Mouse (Mus musculus) midbrain, embryonic 16.5 days (tissue): Measurements from ENCODE around the gene Esrrg. TPM values are rescaled to one million over a fixed set of nuclear protein-coding genes. Genes with fewer than 3 reads are reported as not detected.

Experiments
- ATAC-seq: fragments of 200-750 bp; cut with Nextera tagmentation; 2 replicates; pipeline ENCODE4 v1.8.0; 2017; ENCODE audit warnings: moderate TSS enrichment
- H3K27ac ChIP-seq: fragments of 300-500 bp; sonication (generic); 2 replicates; pipeline ENCODE4 v1.5.1; 2014; ENCODE audit warnings: mild to moderate bottlenecking, low read length, mixed read lengths
- H3K27me3 ChIP-seq: fragments of 300-500 bp; sonication (generic); 2 replicates; pipeline ENCODE4 v1.6.1; 2014; ENCODE audit warnings: low read depth, low read length, mixed read lengths; ENCODE audit not compliant: control insufficient read depth, insufficient read depth
- H3K36me3 ChIP-seq: fragments of 300-500 bp; sonication (generic); 2 replicates; pipeline ENCODE4 v1.6.1; 2014; ENCODE audit warnings: mild to moderate bottlenecking, low read length, moderate library complexity, mixed read lengths; ENCODE audit not compliant: control insufficient read depth, insufficient read depth
- H3K4me1 ChIP-seq: fragments of 300-500 bp; sonication (generic); 2 replicates; pipeline ENCODE4 v1.6.1; 2014; ENCODE audit warnings: mild to moderate bottlenecking, low read length, mixed read lengths; ENCODE audit not compliant: control insufficient read depth, insufficient read depth
- H3K4me2 ChIP-seq: fragments of 300-500 bp; sonication (generic); 2 replicates; pipeline ENCODE4 v1.6.1; 2014; ENCODE audit warnings: mild to moderate bottlenecking, low read length, mixed read lengths
- H3K4me3 ChIP-seq: fragments of 300-500 bp; sonication (generic); 2 replicates; pipeline ENCODE4 v1.5.1; 2014; ENCODE audit warnings: low read depth, mild to moderate bottlenecking, low read length, moderate library complexity, mixed read lengths
- H3K9ac ChIP-seq: fragments of 300-500 bp; sonication (generic); 2 replicates; pipeline ENCODE4 v1.6.1; 2014; ENCODE audit warnings: low read depth, low read length, mixed read lengths
- H3K9me3 ChIP-seq: fragments of 300-500 bp; sonication (generic); replicated peaks from 2 replicates; pipeline ENCODE4 v1.6.1; 2014; ENCODE audit warnings: mild to moderate bottlenecking, low read length, mixed read lengths; ENCODE audit not compliant: control insufficient read depth, poor library complexity, severe bottlenecking
- WGBS: fragments of 180-500 bp; shearing (Covaris S2); extraction: QIAGEN DNeasy Blood & Tissue Kit; methylation state at CpG from one replicate; pipeline ENCODE4 v1.1.7; 2014; 5-methylcytosine and 5-hydroxymethylcytosine counted together
- polyA plus RNA-seq: library from polyadenylated mRNA; unstranded; fragments of >200 nt; fragmentation: Nextera tagmentation; extraction: Ambion mirVana; gene quantifications from 2 replicates; pipeline ENCODE4 v1.2.1, GENCODE M21; 2015

The Esrrg gene
- polyA plus RNA-seq, 1 experiment from 2014 or later: 24.9 TPM

DNA sequence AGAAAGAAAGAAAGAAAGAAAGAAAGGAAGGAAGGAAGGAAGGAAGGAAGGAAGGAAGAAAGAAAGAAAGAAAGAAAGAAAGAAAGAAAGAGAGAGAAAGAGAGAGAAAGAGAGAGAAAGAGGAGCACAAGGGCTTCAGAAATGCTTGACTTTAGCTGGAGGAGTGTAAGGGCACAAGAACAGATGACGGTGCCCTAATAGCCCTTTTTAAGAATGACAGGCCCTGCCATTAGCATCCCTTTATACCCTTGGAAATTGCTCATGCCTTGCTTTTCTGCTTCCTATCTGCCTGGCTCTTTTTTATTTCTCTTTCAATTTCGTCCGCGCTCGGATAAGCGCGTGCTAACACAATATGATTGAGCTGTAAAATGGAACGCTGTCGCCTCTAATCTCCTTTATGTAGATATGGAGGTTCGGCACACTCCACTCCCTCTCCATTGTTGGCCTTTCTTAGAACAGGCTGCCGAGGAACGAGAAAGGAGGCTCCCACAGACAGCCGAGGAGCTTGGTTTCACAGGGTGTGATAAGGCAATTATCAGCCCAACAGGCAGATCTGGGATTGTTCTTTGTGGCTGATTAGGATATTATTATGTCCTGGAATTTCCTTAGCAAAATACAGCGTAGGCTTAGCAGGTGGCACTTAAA is 546.0 kb downstream of the Esrrg start:
- H3K27ac ChIP-seq: no peak overlapping the region
- peak; percentile 56; the same call in 1 of the 2 replicates for ATAC-seq

DNA sequence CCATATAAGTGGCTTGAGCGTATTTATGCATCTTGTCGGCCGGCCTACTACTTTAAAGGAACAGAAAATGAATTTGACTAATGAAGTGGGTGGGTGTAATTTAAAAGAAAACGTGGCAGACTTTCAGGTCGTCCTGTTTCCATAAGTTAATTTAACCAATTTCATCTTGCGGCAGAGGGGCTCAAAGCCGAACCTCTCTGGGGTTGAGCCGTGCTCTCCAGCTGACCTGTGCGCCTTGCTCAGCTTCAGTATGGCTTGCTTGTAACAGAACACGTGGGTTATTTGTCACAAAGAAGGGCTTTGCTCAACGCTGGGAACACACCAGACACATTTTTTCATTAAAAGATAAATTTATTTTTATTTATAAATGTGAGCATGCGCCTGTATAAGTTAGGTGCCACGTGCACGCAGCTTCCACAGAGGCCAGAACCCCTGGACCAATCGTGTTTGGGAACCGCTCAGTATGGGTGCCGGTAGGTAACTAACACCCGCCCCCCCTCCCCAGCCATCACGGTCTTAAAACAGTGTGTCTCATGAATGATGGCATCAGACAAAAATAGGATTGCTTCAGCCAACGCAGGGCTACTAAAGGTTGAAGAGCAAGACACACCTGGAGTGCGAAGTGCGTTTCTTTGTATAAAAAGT is 546.7 kb downstream of the Esrrg start:
- Histone ChIP-seq H3K9ac (no peak overlapping the region; the same call in 1 of the 2 replicates), H3K27me3 (no peaks in the 10 kb centered on the region; the same call in 1 of the 2 replicates), H3K36me3 (no peaks in the 10 kb centered on the region), H3K9me3 (no peaks in the 10 kb centered on the region), H3K27ac (no peak overlapping the region), H3K4me1 (peaks cover 7% of the 10 kb centered on the region; the same call in 1 of the 2 replicates), H3K4me2 (peak overlapping the region; percentile 41), H3K4me3 (peak overlapping the region; percentile 21; the same call in 1 of the 2 replicates)
- 55% methylated on average over 22 of the region's 22 CpGs for whole genome bisulfite sequencing
- no peak; the same call in 1 of the 2 replicates for ATAC-seq

More for the DNA sequence above, 546.0 kb downstream of the Esrrg start:
- peak overlapping the region; percentile 42; the same call in 1 of the 2 replicates for H3K9ac ChIP-seq
- peaks cover 7% of the 10 kb centered on the region; the same call in 1 of the 2 replicates for H3K4me1 ChIP-seq
- H3K4me2 ChIP-seq: peak overlapping the region; percentile 41
- 7% methylated on average over 14 of the region's 14 CpGs for WGBS
- no peaks in the 10 kb centered on the region; the same call in 1 of the 2 replicates for H3K27me3 ChIP-seq
- no peaks in the 10 kb centered on the region for H3K36me3 ChIP-seq
- H3K9me3 ChIP-seq: no peaks in the 10 kb centered on the region
- H3K4me3 ChIP-seq: peak overlapping the region; percentile 21; the same call in 1 of the 2 replicates

GRCm38 (mm10) chr1:188156520-188156919 is 547.9 kb downstream of the Esrrg start:
- Histone ChIP-seq H3K27ac (no peak overlapping the region), H3K4me3 (no peak overlapping the region), H3K4me1 (peaks cover 7% of the 10 kb centered on the region; the same call in 1 of the 2 replicates), H3K4me2 (no peak overlapping the region), H3K9me3 (no peaks in the 10 kb centered on the region), H3K36me3 (no peaks in the 10 kb centered on the region), H3K27me3 (no peaks in the 10 kb centered on the region; the same call in 1 of the 2 replicates), H3K9ac (no peak overlapping the region)
- WGBS: 98% methylated on average over 5 of the region's 5 CpGs
- no peak for ATAC-seq

- Histone ChIP-seq H3K9ac (no peak overlapping the region), H3K27ac (no peak overlapping the region), H3K4me1 (peaks cover 7% of the 10 kb centered on the region; the same call in 1 of the 2 replicates), H3K36me3 (no peaks in the 10 kb centered on the region), H3K27me3 (no peaks in the 10 kb centered on the region; the same call in 1 of the 2 replicates), H3K4me2 (no peak overlapping the region), H3K4me3 (no peak overlapping the region), H3K9me3 (no peaks in the 10 kb centered on the region)
- 87% methylated on average over 7 of the region's 7 CpGs for whole genome bisulfite sequencing
- no peak for ATAC-seq
Observed at GRCm38 (mm10) chr1:188157237-188157955, 548.8 kb downstream of the Esrrg start.

- H3K27ac ChIP-seq: no peak overlapping the region
- H3K9me3 ChIP-seq: no peaks in the 10 kb centered on the region
- no peaks in the 10 kb centered on the region; the same call in 1 of the 2 replicates for H3K27me3 ChIP-seq
- no peak overlapping the region for H3K9ac ChIP-seq
- no peak for ATAC-seq
- H3K4me3 ChIP-seq: no peak overlapping the region
- H3K4me1 ChIP-seq: peaks cover 7% of the 10 kb centered on the region; the same call in 1 of the 2 replicates
- no peaks in the 10 kb centered on the region for H3K36me3 ChIP-seq
- no peak overlapping the region for H3K4me2 ChIP-seq
- WGBS: 75% methylated on average over 1 of the region's 1 CpGs
Observed at GRCm38 (mm10) chr1:188158675-188159074, 550.1 kb downstream of the Esrrg start.

GRCm38 (mm10) chr1:188159108-188159507 is 550.5 kb downstream of the Esrrg start:
- no peak overlapping the region for H3K4me3 ChIP-seq
- ATAC-seq: no peak
- H3K36me3 ChIP-seq: no peaks in the 10 kb centered on the region
- H3K27me3 ChIP-seq: no peaks in the 10 kb centered on the region; the same call in 1 of the 2 replicates
- H3K4me2 ChIP-seq: no peak overlapping the region
- no peak overlapping the region for H3K27ac ChIP-seq
- no peak overlapping the region for H3K9ac ChIP-seq
- peaks cover 7% of the 10 kb centered on the region; the same call in 1 of the 2 replicates for H3K4me1 ChIP-seq
- 91% methylated on average over 2 of the region's 2 CpGs for WGBS
- no peaks in the 10 kb centered on the region for H3K9me3 ChIP-seq

GRCm38 (mm10) chr1:188163058-188163457 is 554.5 kb downstream of the Esrrg start:
- ATAC-seq: no peak
- H3K27ac ChIP-seq: no peak overlapping the region
- no peak overlapping the region for H3K9ac ChIP-seq
- no peaks in the 10 kb centered on the region for H3K36me3 ChIP-seq
- H3K27me3 ChIP-seq: no peaks in the 10 kb centered on the region
- H3K4me3 ChIP-seq: no peak overlapping the region
- H3K4me1 ChIP-seq: no peaks in the 10 kb centered on the region
- H3K4me2 ChIP-seq: no peak overlapping the region
- H3K9me3 ChIP-seq: no peaks in the 10 kb centered on the region

DNA sequence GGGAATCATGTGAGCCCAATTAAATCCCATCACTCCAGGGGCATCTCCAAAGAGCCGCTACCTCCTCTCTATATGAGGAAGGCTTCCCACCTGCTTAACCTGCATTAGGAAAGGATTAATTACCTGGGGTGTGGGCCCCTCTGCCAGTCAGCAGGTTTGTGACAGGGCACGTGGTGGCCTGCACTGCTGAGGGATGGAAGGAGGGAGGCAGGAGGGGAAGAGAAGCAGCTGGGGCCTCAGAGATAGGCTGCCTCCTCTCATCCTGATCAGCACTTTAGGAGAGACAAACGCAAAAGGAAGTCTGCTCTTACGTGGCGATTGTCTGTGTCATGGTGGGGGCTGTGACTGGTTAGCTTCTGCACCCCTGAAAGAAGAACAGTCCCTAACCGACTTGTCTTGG is 555.7 kb downstream of the Esrrg start:
- Histone ChIP-seq H3K9ac (no peak overlapping the region), H3K36me3 (no peaks in the 10 kb centered on the region), H3K27ac (no peak overlapping the region), H3K9me3 (no peaks in the 10 kb centered on the region), H3K4me2 (no peak overlapping the region), H3K4me3 (no peak overlapping the region), H3K27me3 (no peaks in the 10 kb centered on the region), H3K4me1 (no peaks in the 10 kb centered on the region)
- WGBS: 54% methylated on average over 6 of the region's 6 CpGs
- no peak for ATAC-seq
